Mouse (Mus musculus) gonadal fat pad, adult 2 months (tissue): ENCODE measurements at regions not wholly inside any gene's neighbourhood (a gene's known extent, or its start where the extent isn't known, plus 50 kb on each side); places are given as distances from the start of the nearest gene placed in this dataset.

Source experiments
- DNase-seq: peaks from one replicate; pipeline ENCODE4 v3.0.0-alpha.2; 2012; ENCODE audit warnings: low read depth

DNA sequence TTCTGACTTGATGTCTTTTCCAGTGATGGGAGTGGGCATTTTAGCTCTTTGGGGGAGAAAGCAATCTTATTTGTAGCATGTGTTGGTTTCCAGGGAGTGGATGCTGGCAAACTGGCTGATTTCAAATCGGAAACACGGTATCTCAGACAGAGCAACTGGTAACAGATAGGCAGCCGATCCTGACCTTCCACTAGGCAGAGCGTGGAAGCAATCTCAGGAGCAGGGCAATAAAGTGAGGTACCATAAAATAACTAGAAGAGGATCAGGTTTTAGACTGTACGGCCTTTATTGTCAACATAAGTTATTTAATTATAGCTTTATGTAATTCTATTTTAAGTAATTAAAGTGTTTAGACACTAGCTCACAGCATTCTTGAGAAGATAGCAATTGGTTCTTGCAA lies 390.0 kb downstream of the Plk2 start:
- no peak for DNase-seq

DNA sequence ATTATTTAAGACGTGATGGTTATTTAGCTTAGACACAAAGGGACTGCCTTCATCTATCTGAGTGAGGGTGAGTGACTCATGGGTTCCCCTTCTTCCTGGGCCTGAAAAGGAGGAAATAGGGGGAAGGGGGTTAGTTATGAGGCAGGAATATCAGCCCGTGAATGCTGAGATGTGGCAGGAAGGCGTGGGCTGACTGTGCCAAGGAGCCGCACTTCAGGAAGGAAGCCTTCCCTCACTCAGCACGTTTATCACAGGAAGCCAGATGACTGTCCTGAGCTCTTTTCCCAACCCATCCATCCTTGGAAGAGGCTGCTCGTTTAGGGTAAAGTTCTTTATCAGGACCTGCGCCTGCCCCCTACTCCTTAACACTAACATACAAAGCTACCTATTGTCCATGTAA lies 403.5 kb downstream of the Plk2 start:
- DNase-seq = no peak

DNA sequence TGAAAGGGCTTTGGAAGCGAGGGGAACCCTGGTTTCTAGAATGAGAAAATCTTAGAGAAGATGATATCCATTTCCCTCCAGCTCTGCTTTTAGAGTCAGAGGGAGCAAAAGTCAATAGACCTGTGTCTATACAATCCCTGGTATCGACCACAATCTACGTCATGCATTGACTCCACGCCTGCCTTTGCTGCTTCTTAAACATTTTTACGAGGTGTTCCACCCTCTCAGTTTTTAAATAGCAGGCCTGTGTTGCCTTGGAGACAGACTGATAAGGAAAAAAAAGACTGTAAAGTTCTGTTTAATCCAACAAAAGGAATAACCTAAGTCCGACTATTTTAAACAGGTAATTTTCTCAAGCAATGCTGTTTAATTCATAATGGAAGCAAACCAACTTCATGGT lies 408.0 kb downstream of the Plk2 start:
- no peak for DNase-seq

DNA sequence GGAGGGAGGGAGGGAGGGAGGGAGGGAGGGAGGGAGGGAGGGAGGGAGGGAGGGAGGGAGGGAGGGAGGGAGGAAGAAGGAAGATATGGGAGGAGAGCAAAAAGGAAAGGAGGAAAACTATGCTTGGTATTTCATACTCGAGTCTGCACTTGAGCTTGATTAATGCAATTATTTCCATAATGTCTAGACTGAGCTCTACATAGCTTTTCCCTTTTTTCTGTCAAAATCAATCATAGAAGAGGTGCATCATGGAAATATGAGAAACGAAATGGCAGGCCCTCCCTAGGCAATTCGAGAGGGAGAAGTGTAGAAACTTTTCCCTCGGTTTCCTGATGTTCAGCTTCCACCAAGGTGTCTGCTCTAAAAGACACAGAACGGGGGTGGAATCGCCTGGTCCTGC lies 417.6 kb downstream of the Plk2 start:
- no peak for DNase-seq

DNA sequence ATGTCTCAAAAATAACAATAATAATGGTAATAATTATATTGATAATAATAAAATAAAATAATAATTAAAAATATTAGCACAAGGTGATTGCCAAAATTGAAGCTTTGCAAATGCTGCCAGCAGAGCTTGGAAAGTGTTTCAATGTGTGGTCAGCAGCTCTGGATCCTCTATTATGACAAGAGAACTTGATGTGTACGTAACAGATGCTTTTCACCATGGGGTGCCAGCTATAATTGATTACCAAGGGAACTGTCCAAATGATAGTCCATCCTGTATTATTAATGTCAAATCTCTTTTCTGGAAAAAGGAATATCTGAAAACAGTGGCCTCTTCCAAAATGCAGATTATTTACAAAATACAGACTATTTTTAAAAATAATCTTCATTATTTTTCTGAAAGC lies 419.2 kb downstream of the Plk2 start:
- no peak for DNase-seq

DNA sequence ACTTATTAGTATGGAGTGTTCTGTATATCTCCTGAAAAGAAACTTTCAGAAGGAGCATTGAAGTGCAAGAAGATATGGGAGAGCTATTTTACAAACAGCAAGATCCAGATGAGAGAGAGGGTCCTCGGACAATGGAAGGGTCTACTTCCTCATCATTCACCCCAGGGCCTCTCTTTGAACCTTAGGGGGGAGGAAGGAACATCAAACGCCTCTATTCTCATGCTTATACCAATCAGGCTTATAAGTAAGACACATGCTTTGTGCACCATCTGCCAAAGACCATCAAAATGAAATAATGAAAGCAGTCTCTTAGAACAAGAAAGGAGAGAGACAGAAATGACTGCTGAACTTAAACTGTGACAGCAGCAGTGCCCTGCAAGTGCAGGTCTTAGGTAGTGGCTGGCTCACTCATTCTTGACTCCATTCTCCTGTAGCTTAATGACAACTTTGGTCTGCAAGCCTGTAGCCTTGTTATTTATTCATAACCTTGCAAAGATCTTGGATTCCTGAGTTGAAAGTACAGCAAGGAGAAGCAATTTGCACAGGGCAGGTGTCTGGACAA lies 424.5 kb downstream of the Plk2 start:
- DNase-seq = no peak

DNA sequence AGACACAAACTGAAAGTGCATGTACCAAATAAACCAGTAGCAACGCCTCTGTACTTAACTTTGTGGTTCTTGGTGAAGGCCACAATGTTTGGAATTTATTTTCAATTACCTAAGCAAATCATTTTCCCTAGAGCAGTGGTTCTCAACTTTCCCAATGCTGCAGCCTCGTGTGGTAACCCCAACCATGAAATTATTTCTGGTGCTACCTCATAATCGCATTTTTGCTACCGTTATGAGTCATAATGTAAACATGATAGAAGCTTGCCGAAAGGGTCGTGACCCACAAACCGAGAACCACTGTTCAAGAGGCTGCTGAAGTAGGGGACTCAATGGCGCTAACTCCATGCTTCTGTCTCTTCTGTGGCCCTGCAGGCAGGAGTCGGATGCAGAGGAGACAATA lies 429.9 kb upstream of the Actbl2 start:
- DNase-seq = no peak

DNA sequence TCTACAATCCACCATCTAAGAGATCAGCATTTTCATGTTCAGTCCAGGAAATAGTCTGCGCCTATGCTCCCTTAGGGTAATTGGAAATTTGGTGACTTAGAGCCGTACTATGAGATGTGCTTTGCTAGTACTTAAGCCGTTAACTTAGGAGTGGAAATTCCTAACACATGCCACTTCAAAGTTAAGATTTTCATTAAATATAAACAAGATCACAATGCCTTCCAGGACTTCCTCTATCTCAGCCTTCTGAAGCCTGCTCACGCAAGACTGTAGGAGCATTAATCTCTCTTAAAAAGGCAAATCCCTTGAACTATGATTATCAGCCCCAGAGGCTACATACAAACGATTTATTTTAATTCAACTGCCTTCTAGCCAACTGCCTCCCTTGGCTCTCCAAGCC lies 422.4 kb upstream of the Actbl2 start:
- no peak for DNase-seq

DNA sequence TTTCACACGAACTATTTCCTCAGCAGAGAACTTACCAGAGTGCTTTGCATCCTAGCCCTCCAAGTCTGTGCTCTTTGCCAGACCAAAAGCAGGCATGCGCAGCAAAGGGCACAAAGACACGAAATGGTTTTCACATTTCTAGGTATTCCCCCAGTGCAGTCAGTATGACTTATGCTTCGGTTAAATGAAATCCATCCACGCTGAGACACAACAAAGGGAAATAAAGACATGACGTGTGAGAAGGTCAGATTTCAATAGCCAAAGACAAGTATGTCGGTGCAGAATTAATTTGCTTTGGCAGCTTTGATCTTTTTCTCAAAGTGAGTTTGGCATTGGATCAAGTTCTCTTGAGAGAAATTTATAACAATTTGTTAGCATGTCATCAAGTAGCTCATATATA lies 417.9 kb upstream of the Actbl2 start:
- no peak for DNase-seq

DNA sequence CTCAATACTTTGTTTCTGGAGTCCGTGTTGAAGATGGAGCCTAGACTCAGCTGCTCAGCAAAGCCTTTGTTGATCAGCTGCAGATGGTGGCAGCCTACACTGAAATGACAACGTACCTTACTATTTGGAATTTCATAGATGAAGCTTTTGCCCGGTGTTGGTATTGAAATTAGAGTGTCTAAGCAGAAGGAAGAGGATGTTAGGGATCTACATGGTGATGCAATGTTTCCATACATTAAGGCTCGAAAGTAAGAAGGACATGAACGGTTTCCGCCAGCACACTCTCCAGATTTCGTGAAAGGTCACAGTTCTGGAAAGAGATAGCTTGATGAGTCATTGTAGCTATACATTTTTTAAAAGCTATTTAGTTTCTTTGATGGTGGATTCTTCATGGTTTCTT lies 412.9 kb upstream of the Actbl2 start:
- no peak for DNase-seq

DNA sequence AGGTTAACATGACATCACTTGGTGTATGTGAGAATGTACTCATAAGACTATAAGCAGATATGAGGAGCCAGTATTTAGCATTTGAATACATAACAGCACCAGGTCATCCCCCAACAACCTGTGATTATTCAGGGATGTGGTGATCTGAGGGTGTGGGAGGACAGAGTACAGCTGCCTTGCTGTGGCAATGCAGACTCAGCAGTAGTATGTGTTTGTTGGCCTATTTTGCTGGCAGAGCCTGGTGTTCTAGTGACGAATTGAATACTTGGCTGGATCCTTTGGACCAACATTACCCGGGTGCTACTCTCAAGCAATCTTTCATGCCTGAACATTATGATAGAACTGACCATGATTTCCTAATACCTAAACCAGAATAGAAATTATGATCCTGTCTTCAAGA lies 409.1 kb upstream of the Actbl2 start:
- peak; percentile 73 for DNase-seq

DNA sequence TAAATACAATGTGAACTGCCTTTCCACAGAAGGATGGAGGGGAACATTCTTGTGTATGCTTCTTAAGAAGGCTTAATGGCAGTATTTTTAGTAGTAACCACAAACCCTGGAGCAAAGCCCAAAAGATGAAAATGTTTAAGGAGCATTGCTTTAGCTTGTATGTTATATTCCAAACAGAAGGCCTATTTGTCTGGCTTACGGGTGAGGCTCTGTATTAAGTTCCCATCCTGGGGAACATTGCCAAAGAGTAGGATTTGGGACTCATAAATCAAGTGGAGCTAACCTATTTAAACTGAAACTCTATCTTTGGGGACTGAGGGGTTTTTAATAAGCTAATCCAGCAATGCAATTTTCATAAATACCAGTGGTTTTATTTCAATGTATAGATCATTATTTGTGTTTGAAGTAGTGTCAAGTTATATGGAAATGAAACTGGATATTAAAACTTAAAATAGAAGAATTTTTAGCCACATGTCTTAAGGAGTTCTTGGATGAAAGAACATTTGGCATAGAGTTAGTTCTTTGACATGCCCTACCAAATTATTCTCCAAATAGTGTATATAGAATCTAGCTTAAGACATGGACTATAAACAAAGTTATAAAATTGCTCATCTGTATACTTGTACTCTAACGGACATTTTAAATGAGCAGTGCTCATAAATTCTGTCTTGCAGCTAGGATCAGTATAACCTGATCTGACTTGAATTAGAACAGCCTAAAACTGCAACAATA lies 401.7 kb upstream of the Actbl2 start:
- DNase-seq = no peak

DNA sequence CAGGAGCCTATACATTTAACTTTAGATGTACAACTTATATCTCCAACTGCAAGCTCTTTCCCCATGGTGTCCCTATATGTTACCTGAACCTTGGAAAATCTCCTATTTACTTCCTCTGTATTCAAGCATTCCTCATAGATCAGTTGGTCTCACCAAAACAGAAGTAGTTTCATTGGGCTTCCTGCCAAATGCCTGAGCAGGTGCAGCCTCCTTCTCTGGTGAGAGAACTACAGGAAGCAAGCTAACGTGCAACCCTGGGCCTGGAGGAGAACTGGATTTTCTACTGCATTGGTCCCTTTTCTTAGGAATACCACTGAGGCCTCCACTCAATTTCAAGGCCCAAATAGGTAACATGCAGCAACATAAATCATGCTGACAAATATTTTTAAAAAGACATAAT lies 400.6 kb upstream of the Actbl2 start:
- no peak for DNase-seq

DNA sequence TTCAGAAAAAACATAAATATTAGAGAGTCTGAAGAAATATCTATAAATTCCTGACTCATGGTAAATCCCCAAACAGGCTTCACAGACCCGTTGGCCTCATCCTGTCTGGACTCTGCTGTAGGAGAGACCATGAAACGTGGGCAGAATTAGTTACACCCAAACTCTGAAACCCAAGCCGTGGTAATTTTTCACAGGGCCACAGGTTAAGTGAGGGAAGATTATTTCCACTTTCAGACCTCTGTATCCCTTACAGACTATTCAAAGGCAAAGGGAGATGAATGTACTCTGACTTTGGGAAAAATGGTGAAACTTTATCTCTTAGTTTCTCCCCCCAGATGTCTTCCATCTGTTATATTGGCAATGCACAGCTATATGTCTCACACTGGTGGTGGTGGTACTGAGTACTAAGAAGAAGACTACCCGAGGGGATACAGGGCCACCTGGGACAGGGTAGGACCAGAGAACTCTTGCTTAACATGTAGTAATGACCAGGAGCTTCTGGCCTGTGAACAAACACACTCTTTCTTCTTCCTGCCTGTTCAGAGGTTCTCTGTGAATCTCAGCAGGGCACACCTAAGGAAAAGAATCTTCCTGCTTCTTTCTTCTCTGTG lies 388.8 kb upstream of the Actbl2 start:
- DNase-seq = no peak

DNA sequence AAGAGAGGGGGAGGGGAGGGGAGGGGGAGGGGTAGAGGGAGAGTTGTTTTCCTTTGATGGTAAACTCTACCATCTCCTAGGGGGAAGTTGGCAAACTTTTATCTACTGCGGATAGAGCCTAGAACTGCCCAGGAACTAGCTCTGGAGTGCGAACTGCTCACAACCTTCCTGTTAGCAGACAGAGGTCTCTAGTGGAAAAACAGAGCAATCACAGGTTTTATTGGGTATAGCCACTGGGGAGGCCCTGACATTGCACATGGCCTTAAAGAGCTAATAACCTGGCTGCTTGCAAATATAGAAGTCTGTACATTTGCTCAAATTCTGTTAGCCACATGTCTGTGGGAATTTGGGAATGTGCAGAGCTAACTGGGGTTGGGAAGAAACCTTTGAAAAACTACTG lies 388.1 kb upstream of the Actbl2 start:
- DNase-seq = no peak

DNA sequence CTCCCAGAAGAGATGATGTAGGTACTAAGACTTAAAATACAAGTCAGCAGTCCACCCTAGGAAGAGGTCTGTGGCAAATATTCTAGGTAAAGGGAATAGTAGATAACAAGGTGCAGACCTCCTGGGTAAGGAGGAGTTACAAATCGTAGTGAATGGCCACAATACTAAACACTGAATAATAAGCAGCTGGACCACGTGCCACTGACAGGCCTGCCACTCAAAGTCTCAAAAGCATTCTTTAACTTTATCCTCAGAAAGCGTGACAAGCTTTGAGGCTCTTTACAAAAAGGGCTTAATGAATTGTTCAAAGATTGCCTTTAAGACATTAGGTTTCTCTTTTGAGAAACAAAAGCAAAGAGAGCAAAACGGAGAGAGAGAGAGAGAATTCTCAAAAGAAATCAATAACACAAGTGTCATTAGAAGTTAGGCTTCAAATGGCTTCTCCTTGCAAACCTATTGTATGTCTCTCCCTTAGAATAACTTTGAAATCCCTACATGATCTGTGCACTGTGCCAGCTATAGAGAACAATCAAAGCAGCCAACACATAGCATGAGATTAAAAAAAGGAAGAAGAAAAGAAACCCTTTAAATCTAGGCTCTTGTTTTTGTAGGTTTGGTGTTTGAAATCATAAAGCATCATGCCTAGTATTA lies 383.6 kb upstream of the Actbl2 start:
- DNase-seq = no peak

DNA sequence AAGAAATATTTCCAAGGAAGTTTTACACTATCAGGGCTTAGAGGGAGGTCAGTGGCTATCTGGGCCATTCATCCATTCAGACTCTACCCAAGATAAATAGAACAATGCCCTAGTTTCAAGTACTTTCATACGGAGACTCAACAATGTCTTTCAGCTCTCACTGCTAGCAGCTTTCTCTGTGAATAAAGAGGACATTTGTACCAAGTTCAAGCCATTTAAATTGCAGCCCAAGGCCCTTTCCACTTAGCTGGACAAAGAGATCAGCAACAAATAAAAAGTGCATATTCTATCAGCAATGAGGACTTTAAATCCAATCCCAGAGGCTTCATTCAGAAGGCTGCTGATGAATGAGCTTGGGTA lies 383.1 kb upstream of the Actbl2 start:
- DNase-seq = no peak

DNA sequence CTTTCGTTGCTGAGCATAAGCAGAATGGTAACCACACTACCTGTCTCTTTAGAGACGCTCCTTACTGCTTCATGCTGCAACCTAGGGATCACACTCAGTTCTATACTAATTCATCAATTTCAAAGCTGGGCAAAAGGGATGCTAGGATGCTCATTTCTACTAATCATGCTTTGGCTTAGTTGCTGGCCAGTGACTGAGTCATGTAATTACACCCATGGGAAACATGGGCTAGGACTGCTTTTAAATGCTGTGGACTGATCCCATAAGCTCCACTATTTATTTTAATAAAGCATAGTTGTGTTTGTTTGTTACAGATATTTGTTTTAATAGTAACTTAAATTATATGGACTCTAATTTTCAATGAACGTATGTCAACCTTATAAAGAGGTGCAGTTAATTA lies 373.2 kb upstream of the Actbl2 start:
- DNase-seq = no peak

DNA sequence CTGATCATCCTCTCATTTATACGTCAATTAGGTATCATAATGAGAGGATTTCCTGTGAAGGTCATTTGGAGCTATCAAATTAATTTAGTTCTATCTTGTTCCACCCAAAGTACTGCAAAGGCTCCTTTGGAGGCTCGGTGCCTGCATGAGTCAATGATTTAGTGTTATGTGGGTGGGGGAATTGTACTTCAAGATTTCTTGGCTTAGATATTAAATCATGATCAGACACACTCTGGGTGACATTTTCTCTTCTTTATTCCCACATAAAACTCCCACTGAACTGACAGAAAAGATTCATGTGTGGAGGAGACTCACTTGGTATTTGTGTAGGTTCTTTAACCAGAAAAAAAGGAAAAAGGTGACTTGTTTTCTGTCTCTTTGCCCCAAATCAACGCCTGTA lies 372.6 kb upstream of the Actbl2 start:
- DNase-seq = peak; percentile 19

DNA sequence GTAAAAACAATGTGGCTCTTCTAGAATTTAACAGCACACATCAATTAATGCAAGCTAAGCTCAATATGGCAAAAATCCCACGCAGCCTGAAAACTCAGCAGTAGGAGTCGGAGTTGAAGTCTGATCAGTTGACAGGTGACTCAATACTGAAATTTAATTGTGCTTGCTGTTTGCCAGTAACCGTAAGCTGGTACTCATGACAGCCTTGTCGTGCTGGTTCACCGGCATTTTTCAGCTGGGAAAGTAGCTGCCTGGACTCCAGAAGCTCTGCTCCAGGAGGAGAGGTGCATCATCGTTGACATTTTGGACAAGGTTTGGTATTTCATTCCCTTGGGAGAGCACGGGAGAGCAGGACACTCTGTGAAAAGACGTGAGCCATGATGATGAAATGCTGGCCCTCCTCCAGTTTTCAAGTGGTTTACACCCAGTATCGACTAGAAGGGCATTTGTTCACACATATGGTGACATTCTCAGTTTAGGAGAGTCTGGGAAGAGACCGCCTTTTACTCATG lies 372.1 kb upstream of the Actbl2 start:
- peak; percentile 59 for DNase-seq

DNA sequence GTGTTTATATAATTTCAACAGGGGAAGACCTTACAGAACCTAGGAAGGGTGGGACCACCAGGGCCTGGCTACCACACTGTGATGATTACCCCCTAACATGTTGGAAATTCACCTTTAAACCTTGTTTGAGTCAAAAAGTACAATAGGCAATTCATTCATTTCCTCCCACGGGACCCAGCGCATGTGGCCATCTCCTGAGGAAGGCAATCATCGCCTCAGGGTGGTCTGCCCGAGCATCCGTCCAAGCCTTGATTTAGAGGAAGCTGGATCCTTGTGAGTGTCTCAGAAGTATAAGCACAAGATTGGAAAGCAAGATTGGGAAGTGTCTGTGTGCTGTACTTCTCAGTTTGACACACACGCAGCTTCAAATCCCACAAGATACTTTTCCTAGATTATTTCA lies 360.9 kb upstream of the Actbl2 start:
- no peak for DNase-seq

DNA sequence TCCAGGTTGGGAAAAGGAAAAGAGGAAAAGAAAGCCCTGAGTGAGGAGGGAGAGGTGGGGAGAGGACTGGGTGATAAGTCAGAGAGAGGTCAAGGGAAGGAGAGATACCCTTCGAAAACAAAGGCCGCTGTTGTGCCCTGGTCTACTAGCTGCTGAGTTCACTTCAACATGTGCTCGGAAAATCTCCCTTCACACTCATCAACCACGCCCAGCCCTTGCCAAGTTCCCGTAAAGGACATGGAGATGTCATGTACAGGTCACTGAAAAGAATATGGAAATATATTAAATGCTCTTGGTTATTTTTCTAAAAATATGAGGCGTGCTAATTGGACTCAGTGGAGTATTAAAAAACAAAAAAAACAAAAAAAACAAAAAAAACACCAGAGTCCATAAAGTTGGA lies 359.5 kb upstream of the Actbl2 start:
- no peak for DNase-seq

DNA sequence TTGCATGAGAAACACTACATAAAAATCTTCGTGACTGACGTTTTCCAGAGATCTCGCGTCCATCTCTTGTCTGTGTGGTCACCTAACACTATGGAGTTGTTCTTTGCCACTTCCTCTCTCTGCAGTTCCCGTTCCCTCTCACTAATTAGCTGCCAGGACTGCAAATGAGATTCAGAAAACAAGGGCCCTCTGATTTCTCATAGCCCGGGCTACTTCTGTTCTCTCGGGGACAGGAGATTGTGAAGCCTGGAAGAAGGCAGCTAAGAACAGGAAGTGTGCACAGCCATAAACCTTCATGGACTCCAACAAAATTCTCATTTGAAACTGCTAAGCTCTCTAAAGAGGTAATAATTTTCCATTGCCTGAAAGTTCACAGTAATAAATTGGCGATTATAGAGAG lies 358.9 kb upstream of the Actbl2 start:
- DNase-seq = no peak
